Mouse (Mus musculus) cerebellum, postnatal 14 days (tissue): ENCODE measurements around the gene Pcnx4.

Experiments used
- DNase-seq, 2 experiments: peaks; one replicate each; pipeline ENCODE4 v3.0.0; 2021; ENCODE audit warnings: mixed read lengths in 2 of 2

The Pcnx4 gene

DNA sequence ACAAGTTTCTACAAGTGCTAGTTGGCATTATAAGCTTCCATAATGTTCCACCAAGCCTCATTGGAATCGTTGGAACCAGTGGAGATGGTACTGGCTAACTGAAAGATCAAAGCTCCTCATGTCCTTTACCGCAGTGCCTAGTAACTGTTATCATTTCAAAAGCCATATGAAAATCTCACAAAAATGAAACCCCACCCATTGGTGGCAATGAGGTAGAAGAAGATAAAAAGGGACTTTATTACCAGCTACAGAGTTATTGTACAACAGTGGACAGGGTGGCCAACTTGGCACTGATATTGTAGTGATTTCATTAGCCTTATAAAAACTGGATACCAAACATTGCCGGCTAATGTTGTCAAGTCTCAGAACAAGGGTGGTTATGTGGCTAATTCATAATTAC is 75.9 kb downstream of the Pcnx4 start:
- no peak for DNase-seq

DNA sequence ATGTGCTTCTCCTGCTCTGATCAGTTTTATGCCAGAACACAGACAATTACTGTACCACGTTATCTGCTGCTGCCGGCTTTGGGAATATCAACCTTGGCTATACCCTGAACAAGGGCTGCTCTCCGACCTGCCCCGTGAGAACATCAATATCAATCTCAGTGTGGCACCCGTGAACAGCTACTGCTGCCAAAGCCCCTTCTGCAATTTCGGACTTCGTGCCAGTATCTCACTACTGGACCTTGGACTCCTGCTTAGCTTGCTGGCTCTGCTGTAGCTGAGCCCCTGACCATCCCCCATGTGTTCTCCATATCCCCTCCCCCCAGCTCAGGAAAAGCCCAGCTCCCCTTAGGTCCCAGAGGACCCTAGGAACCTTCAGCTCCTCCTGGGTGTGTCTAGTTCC is 84.7 kb downstream of the Pcnx4 start:
- DNase-seq: peak; percentile 5 to 18

DNA sequence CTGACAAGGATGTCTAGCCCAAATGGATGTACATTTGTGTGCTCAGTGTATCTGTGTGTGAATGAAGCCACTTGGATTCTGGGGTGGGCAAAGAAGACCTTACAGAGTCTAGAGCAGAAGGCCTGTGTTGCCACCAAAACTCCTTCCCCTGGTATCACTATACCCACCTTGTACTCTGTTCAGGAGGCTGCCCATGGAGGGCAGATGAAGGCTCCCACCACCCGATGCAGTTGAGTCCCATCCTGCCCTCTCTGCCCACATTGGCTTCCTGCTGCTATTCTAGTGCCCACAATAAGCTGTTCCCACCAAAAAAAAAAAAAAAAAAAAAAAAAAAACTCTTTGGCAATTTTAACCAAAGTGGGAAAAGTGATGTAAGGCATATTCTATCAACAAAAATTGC is 85.3 kb downstream of the Pcnx4 start:
- DNase-seq: no peak

DNA sequence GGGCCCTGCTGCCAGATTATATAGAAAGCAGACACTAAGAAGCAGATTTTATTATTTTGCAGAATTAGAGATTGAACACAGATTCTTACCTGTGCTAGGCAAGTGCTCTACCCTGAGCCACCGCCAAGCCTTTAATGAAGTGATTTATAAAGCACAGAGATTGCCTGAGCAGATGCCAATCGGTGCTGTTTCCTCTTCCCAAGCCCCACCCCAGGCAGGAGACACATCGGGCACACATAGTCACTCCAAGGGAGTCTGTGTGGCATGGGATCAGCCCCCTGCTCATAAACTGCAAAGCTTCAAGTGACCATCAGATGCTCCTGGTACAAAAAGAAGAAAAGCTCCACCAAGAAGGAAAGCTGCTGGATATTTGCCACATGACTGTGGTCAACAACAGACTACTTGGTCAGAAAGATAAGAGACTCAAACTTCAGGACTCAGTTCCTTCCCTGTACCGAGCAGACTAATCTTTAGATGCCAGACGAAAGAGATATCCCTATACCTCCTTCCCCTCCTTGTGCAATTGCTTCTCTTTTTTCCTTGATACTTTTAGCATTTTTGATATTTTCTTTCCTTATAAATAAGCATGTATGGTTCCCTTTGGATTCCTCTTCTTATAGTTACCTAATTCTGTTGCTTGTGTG is 86.8 kb downstream of the Pcnx4 start:
- no peak for DNase-seq

DNA sequence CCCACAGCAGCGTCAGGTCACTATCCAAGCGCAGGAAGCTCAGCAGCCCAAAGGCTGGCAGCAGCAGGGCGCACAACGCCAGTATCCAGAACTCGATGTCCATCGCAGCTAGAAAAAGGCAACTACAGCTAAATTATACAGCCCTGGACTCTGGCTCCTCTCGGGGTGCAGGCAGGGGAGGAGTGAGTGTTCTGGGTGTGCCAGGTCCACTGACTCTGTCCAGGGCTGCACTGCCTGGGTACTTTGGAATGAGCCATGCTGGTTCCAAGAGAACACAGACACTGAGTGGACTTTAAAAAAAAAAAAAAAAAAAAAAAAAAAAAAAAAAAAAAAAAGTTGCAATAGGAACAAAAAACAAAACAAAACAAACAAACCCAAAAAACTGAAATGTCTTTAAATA is 92.6 kb downstream of the Pcnx4 start:
- no peak for DNase-seq
